In genomic region chr11:98927438-98928076, GRCm38 (mm10) we compare ENCODE assay signal across 8 mouse cellular contexts. TPM values are rescaled to one million over a fixed set of nuclear protein-coding genes. Genes with fewer than 3 reads are reported as not detected.
DNase-seq lines count a peak whose midpoint lies in the region; ATAC-seq and TF ChIP-seq lines count a peak whose summit lies in the region.

Gene Rara (plus strand): TSS chr11:98927818.

- no peak for TF ChIP-seq EP300 in MEL (IDR thresholded peaks at IDR 0.05; ENCODE audit: low read depth in 1 of 2, low read length in 2 of 2)

- TF ChIP-seq POLR2A in MEL (IDR thresholded peaks at IDR 0.05; ENCODE audit: control insufficient read depth in 1 of 2, insufficient read depth in 1 of 2, low read depth in 1 of 2, low read length in 2 of 2, poor library complexity in 1 of 2), result no peak

- H3K79me2 ChIP-seq in MEL (ENCODE audit: control insufficient read depth, insufficient read depth, low read length, poor library complexity), result no peaks in the 10 kb centered on the region

- no peak for TF ChIP-seq RAD21 in MEL (IDR thresholded peaks at IDR 0.05; ENCODE audit: low read depth, low read length)

- no peak for TF ChIP-seq CTCF in MEL (IDR thresholded peaks at IDR 0.05 in 2 of 3, conservative IDR thresholded peaks at IDR 0.05 in 1 of 3; ENCODE audit: control insufficient read depth in 1 of 3, insufficient read depth in 1 of 3, low read depth in 2 of 3, low read length in 3 of 3, poor library complexity in 1 of 3, severe bottlenecking in 1 of 3)

- H3K9me3 ChIP-seq in MEL (replicated peaks; ENCODE audit: insufficient read depth, low read length), result no peaks in the 10 kb centered on the region
- no peaks in the 10 kb centered on the region for H3K9me3 ChIP-seq in embryonic facial prominence, embryonic 11.5 days (replicated peaks; ENCODE audit: control insufficient read depth, low read length)
- H3K9me3 ChIP-seq in limb, embryonic 12.5 days, result no peaks in the 10 kb centered on the region
- no peaks in the 10 kb centered on the region for H3K9me3 ChIP-seq in neural tube, embryonic 13.5 days

- H3K36me3 ChIP-seq in MEL (ENCODE audit: control insufficient read depth in 1 of 2, insufficient read depth in 2 of 2, low read length in 2 of 2), result peaks cover 0 to 31% of the 10 kb centered on the region in 2 experiments; a peak in 2 of 4 replicates
- no peaks in the 10 kb centered on the region for H3K36me3 ChIP-seq in embryonic facial prominence, embryonic 11.5 days (replicated peaks; ENCODE audit: control insufficient read depth, insufficient read depth, low read depth, low read length)
- no peaks in the 10 kb centered on the region for H3K36me3 ChIP-seq in limb, embryonic 12.5 days
- H3K36me3 ChIP-seq in neural tube, embryonic 13.5 days, result no peaks in the 10 kb centered on the region

- H3K27me3 ChIP-seq in MEL (ENCODE audit: control insufficient read depth in 1 of 2, insufficient read depth in 2 of 2, low read length in 2 of 2), result no peaks in the 10 kb centered on the region
- H3K27me3 ChIP-seq in embryonic facial prominence, embryonic 11.5 days (ENCODE audit: control insufficient read depth, insufficient read depth, low read length), result no peaks in the 10 kb centered on the region
- no peaks in the 10 kb centered on the region for H3K27me3 ChIP-seq in limb, embryonic 12.5 days
- no peaks in the 10 kb centered on the region for H3K27me3 ChIP-seq in neural tube, embryonic 13.5 days

- no peak within 1 kb of the TSS for H3K4me3 ChIP-seq in MEL (ENCODE audit: control insufficient read depth in 1 of 2, insufficient read depth in 1 of 2, low read depth in 2 of 2, low read length in 2 of 2)
- H3K4me3 ChIP-seq in embryonic facial prominence, embryonic 11.5 days (ENCODE audit: low read depth, low read length), result peak within 1 kb of the TSS; percentile 49
- peak within 1 kb of the TSS; percentile 70 for H3K4me3 ChIP-seq in limb, embryonic 12.5 days (replicated peaks)
- H3K4me3 ChIP-seq in neural tube, embryonic 13.5 days, result peak within 1 kb of the TSS; percentile 55

- no peak for ATAC-seq in embryonic facial prominence, embryonic 11.5 days (replicated peaks; ENCODE audit: insufficient number of reproducible peaks, low FRiP score, low TSS enrichment, low read depth)
- ATAC-seq in limb, embryonic 12.5 days (ENCODE audit: insufficient number of reproducible peaks, insufficient read depth, low FRiP score, low TSS enrichment, low read depth), result no peak
- ATAC-seq in neural tube, embryonic 13.5 days (ENCODE audit: low read depth), result no peak

- no peak for DNase-seq in gastrocnemius, postnatal 10 days
- DNase-seq in gastrocnemius, adult 8-10 months (ENCODE audit: low spot score in 2 of 2), result no peak
- no peak for DNase-seq in MEL (ENCODE audit: low read depth, low spot score)
- peak; percentile 82 for DNase-seq in embryonic facial prominence, embryonic 11.5 days (ENCODE audit: low spot score)
- DNase-seq in heart, postnatal 4 days, result no peak
- DNase-seq in yolk sac, embryonic 10.5 days (ENCODE audit: low spot score), result no peak

- H3K4me2 ChIP-seq in embryonic facial prominence, embryonic 11.5 days (ENCODE audit: low read depth, low read length), result peak within 1 kb of the TSS; percentile 87
- peak within 1 kb of the TSS; percentile 92 for H3K4me2 ChIP-seq in limb, embryonic 12.5 days
- H3K4me2 ChIP-seq in neural tube, embryonic 13.5 days, result peak within 1 kb of the TSS; percentile 76

- H3K27ac ChIP-seq in MEL (ENCODE audit: control insufficient read depth, low read depth, low read length), result no peak within 1 kb of the TSS
- H3K27ac ChIP-seq in embryonic facial prominence, embryonic 11.5 days (replicated peaks; ENCODE audit: low read depth, low read length), result peak within 1 kb of the TSS; percentile 95
- peak within 1 kb of the TSS; percentile 96 for H3K27ac ChIP-seq in limb, embryonic 12.5 days
- peak within 1 kb of the TSS; percentile 88 for H3K27ac ChIP-seq in neural tube, embryonic 13.5 days (replicated peaks)

- 5% methylated on average over 20 of the region's 21 CpGs for WGBS in embryonic facial prominence, embryonic 11.5 days
- WGBS in limb, embryonic 12.5 days, result 6% methylated on average over 21 of the region's 21 CpGs
- WGBS in neural tube, embryonic 13.5 days, result 14% methylated on average over 21 of the region's 21 CpGs

- peaks cover 18 to 25% of the 10 kb centered on the region in 2 experiments for H3K4me1 ChIP-seq in MEL (ENCODE audit: control insufficient read depth in 1 of 2, insufficient read depth in 2 of 2, low read length in 2 of 2)
- H3K4me1 ChIP-seq in embryonic facial prominence, embryonic 11.5 days (ENCODE audit: control insufficient read depth, insufficient read depth, low read length), result peaks cover 57% of the 10 kb centered on the region
- H3K4me1 ChIP-seq in limb, embryonic 12.5 days (replicated peaks), result peaks cover 97% of the 10 kb centered on the region
- H3K4me1 ChIP-seq in neural tube, embryonic 13.5 days (replicated peaks), result peaks cover 98% of the 10 kb centered on the region

- no peak within 1 kb of the TSS for H3K9ac ChIP-seq in MEL (ENCODE audit: control insufficient read depth, low read depth, low read length, poor library complexity, severe bottlenecking)
- H3K9ac ChIP-seq in embryonic facial prominence, embryonic 11.5 days (replicated peaks; ENCODE audit: low read length), result peak within 1 kb of the TSS; percentile 64
- H3K9ac ChIP-seq in limb, embryonic 12.5 days (replicated peaks), result peak within 1 kb of the TSS; percentile 73
- H3K9ac ChIP-seq in neural tube, embryonic 13.5 days, result peak within 1 kb of the TSS; percentile 79

TF ChIP-seq in MEL, 35 proteins besides CTCF, POLR2A, EP300 and RAD21:
- TF ChIP-seq MEF2A (IDR thresholded peaks at IDR 0.05; ENCODE audit: extremely low read depth, insufficient replicate concordance, low read depth, low read length, poor library complexity, severe bottlenecking), result no peak
- no peak for TF ChIP-seq BHLHE40 (IDR thresholded peaks at IDR 0.05; ENCODE audit: borderline replicate concordance, low read depth, low read length)
- no peak for TF ChIP-seq USF1 (IDR thresholded peaks at IDR 0.05; ENCODE audit: low read depth, low read length)

RNA-seq across cellular contexts. Expression of gene Rara, which starts in this region (rescaled TPM):
- 10 to 100 TPM; 22.6 to 31.5 TPM for total RNA-seq in gastrocnemius, postnatal 10 days (2021)
- total RNA-seq in gastrocnemius, adult 8-10 months (2022), result 10 to 100 TPM in 2 of 4 experiments, 1 to 10 TPM in 2; 8.3 to 11.7 (median 9.5) TPM
- 9.8 and 12.1 TPM in 2 replicates for total RNA-seq in MEL (2012; rRNA removed)
- polyA plus RNA-seq in MEL (2012; ENCODE audit: insufficient read depth in 1 of 2, insufficient read length in 2 of 2, low read depth in 1 of 2, low replicate concordance in 2 of 2, missing spikeins in 1 of 2), result 10 to 100 TPM in 1 of 2 experiments, not detected in 1; 13.7 TPM
- 32.7 and 40.2 TPM in 2 replicates for polyA plus RNA-seq in embryonic facial prominence, embryonic 11.5 days (2014; fragmentation: Nextera tagmentation; extraction: Ambion mirVana)
- total RNA-seq in heart, postnatal 4 days (2021), result 10 to 100 TPM; 34.6 to 38.1 TPM
- 47.1 TPM in 2 replicates for polyA plus RNA-seq in limb, embryonic 12.5 days (2016; fragmentation: Nextera tagmentation; extraction: Ambion mirVana)
- 24.0 and 26.7 TPM in 2 replicates for polyA plus RNA-seq in neural tube, embryonic 13.5 days (2015; fragmentation: Nextera tagmentation; extraction: Ambion mirVana)

Comparison
In these comparisons a context has a peak if more than half of its experiments do, and no peak if none do; other contexts are left out.
1. H3K4me3 ChIP-seq: peak in embryonic facial prominence, embryonic 11.5 days (single experiment), limb, embryonic 12.5 days (single experiment) and neural tube, embryonic 13.5 days (single experiment); none in MEL (0 of 2).
2. Peak in every context shown above with its lines, with median percentiles within 50 percentile points of each other: H3K4me2 ChIP-seq.